Mouse (Mus musculus) kidney, adult 2 months (tissue): ENCODE data around the gene Myo7a. TPM values are rescaled to one million over a fixed set of nuclear protein-coding genes. Genes with fewer than 3 reads are reported as not detected.

Experiments used
- DNase-seq: peaks from one replicate; pipeline ENCODE4 v3.0.0; 2021
- H3K27ac ChIP-seq: fragments of 200-500 bp; 2 replicates; pipeline ENCODE4 v1.5.1; 2012; ENCODE audit warnings: low read depth, low read length, control low read depth, inconsistent platforms; ENCODE audit not compliant: insufficient read depth
- H3K27me3 ChIP-seq: fragments of 200-500 bp; replicated peaks from 2 replicates; pipeline ENCODE4 v1.6.1; 2012; ENCODE audit warnings: mild to moderate bottlenecking, moderate library complexity, low read length, inconsistent platforms; ENCODE audit not compliant: control insufficient read depth, insufficient read depth
- H3K36me3 ChIP-seq: fragments of 200-500 bp; 2 replicates; pipeline ENCODE4 v1.6.1; 2012; ENCODE audit warnings: mild to moderate bottlenecking, moderate library complexity, low read length, inconsistent platforms; ENCODE audit not compliant: control insufficient read depth, insufficient read depth
- H3K4me1 ChIP-seq: fragments of 200-500 bp; 2 replicates; pipeline ENCODE4 v1.6.1; 2011; ENCODE audit warnings: low read length; ENCODE audit not compliant: control insufficient read depth, insufficient read depth
- H3K4me3 ChIP-seq: fragments of 200-500 bp; 2 replicates; pipeline ENCODE4 v1.5.1; 2011; ENCODE audit warnings: mild to moderate bottlenecking, low read depth, low read length, control low read depth; ENCODE audit not compliant: insufficient read depth
- CTCF ChIP-seq: fragments of 200-500 bp; conservative IDR thresholded peaks from 2 replicates; pipeline ENCODE4 v1.5.1; 2011; ENCODE audit warnings: low read depth, mild to moderate bottlenecking, control low read depth, low read length, moderate library complexity, mixed read lengths; ENCODE audit not compliant: insufficient read depth, insufficient read length
- POLR2A ChIP-seq: fragments of 200-500 bp; IDR thresholded peaks from one replicate; pipeline ENCODE4 v1.6.1; 2011; ENCODE audit warnings: low read depth, low read length, control low read depth
- WGBS: fragments of 180-500 bp; shearing (Covaris S2); methylation state at CpG from one replicate; pipeline ENCODE4 v1.1.7; 2018; 5-methylcytosine and 5-hydroxymethylcytosine counted together
- polyA plus RNA-seq: library from polyadenylated mRNA; depleted of rRNA; stranded (reverse); fragments of >200 nt; gene quantifications from 2 replicates; pipeline ENCODE4 v1.2.3, GENCODE M21; 2012

Myo7a gene
- polyA plus RNA-seq, 1 experiment: 24.6 TPM

DNA sequence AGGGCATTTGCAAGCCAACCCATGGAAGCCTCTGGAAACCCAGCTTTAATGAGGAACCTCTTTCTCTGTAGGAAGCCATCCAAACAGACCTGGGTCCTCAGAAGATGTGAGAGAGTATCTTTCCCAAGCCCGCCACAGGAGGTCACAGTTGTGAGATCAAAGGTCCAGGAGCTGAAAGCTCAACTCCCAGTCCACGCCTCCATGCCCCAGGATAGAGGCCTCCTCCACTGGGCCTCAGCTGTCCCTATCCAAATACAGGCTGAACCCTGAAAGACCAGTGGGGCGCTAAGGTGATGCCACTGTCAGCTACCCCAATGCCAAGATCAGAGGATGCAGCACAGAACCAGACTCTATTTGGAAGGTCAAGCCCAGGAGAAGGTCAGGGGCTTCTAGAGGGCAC, 23.3 kb upstream of the Myo7a start:
- H3K36me3 ChIP-seq: no peaks in the 10 kb centered on the region
- TF ChIP-seq CTCF (no peak), POLR2A (no peak)
- peaks cover 11% of the 10 kb centered on the region for H3K4me1 ChIP-seq
- DNase-seq: peak; percentile 48
- H3K4me3 ChIP-seq: no peak overlapping the region
- no peaks in the 10 kb centered on the region for H3K27me3 ChIP-seq
- no peak overlapping the region for H3K27ac ChIP-seq
- 59% methylated on average over 3 of the region's 3 CpGs for WGBS

DNA sequence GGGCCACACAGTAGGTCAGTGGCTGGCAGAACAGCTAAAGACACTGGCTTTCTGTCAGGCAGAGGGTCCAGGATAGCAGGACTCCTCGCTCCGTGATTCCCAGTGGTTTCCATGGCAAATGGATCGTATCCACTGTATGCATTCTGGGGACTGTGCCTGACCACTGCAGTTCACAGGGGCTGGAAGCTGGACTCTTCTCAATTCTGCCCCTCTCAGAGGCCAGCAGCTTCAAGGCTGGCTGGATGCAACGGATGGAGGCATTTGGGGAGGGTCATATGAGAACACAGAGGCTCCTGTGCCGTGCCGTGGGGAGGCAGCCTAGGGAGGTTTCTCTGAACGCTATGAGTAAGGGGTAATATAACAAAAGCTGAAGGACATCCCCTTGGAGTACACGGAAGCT, 22.9 kb upstream of the Myo7a start:
- H3K36me3 ChIP-seq: no peaks in the 10 kb centered on the region
- H3K4me1 ChIP-seq: peaks cover 8% of the 10 kb centered on the region
- DNase-seq: no peak
- TF ChIP-seq POLR2A (no peak), CTCF (no peak)
- no peak overlapping the region for H3K4me3 ChIP-seq
- H3K27ac ChIP-seq: no peak overlapping the region
- WGBS: 72% methylated on average over 8 of the region's 8 CpGs
- H3K27me3 ChIP-seq: no peaks in the 10 kb centered on the region

DNA sequence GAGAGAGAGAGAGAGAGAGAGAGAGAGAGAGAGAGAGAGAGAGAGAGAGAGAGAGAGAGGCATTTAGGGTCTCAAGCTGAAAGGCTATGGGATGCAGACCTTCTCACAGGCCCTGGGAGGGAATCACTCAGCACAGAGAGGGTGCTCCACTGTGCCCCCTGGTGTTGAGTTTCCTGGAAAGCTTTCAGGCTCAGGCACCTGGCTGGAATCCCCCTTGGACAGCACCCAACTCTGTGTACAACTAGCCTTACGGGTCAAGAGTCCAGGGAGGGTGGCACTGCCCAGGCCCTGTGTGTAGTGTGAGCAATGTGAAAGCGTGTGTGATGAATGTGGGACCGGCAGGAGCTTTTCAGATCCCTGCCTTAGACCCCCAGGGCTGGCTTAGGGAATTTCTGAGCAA, 21.9 kb upstream of the Myo7a start:
- no peaks in the 10 kb centered on the region for H3K27me3 ChIP-seq
- peaks cover 7% of the 10 kb centered on the region for H3K4me1 ChIP-seq
- H3K4me3 ChIP-seq: no peak overlapping the region
- H3K36me3 ChIP-seq: no peaks in the 10 kb centered on the region
- 35% methylated on average over 3 of the region's 3 CpGs for WGBS
- DNase-seq: peak; percentile 90
- H3K27ac ChIP-seq: no peak overlapping the region
- peak; percentile 67 for TF ChIP-seq CTCF
- no peak for TF ChIP-seq POLR2A

DNA sequence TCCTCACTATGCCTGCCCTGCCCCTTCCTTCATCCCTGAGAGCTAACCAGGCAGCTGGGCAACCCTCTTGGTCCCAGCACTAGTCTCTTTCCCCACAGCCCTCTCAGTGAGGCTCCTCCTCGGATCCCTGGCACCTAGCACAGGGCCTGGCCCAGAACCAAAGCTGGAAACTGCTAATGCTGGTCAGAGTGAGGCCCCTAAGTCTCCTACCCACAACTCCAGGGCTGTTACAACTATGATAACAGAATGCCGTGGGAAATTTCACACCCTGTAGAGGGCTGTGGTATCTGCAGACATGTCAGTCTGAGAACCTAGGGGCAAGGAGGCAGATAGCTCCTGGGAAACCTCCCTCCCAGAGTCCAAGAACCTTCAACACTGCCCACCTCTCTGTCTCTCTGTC, 21.3 kb upstream of the Myo7a start:
- DNase-seq: no peak
- 52% methylated on average over 2 of the region's 2 CpGs for WGBS

DNA sequence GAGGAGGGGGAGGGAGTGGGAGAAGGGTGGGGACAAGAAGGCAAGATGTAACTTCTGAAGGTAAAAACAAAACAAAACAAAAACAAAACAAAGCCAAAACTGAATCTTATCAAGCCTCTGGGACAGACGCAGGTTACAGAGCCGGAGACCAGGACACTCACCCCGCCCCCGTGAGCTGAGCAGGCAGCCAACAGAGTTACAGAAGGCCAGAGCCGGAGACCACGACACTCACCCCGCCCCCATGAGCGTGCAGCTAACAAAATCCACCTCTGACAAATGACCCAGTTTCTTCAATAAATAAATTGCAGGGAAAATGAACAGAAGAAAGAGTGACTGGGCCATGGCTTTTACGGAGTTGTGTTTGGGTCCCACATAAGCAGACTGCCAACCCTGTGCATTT, 19.9 kb upstream of the Myo7a start:
- Histone ChIP-seq H3K27me3 (no peaks in the 10 kb centered on the region), H3K4me1 (peaks cover 7% of the 10 kb centered on the region), H3K4me3 (no peak overlapping the region), H3K27ac (no peak overlapping the region), H3K36me3 (no peaks in the 10 kb centered on the region)
- WGBS: 54% methylated on average over 9 of the region's 9 CpGs
- TF ChIP-seq POLR2A: no peak
- no peak for TF ChIP-seq CTCF
- no peak for DNase-seq

More for the DNA sequence above, 21.3 kb upstream of the Myo7a start:
- Histone ChIP-seq H3K4me1 (peaks cover 7% of the 10 kb centered on the region), H3K27me3 (no peaks in the 10 kb centered on the region), H3K27ac (no peak overlapping the region), H3K36me3 (no peaks in the 10 kb centered on the region), H3K4me3 (no peak overlapping the region)
- TF ChIP-seq CTCF: no peak
- no peak for TF ChIP-seq POLR2A

DNA sequence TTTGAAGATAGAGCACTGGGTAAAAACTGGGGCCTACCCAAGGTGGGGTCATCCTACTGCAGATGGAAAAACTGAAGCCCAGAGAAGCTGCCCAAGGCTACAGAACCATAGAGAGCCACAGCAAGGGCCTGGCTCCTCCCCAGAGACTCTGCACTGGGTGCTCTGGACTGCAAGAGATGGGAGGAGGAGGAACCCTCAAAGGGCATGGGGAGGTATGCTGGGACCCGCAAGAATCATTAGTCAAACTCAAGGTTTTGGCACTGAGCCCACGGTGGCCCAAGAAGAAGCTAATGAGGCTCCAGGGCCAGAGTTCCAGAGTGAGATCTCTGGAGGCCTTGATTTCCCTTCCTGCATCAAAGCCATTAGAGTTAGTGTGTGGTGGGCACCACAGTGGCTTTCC, 18.7 kb upstream of the Myo7a start:
- peaks cover 7% of the 10 kb centered on the region for H3K4me1 ChIP-seq
- no peaks in the 10 kb centered on the region for H3K36me3 ChIP-seq
- 37% methylated on average over 2 of the region's 2 CpGs for WGBS
- no peak overlapping the region for H3K27ac ChIP-seq
- H3K4me3 ChIP-seq: no peak overlapping the region
- no peak for TF ChIP-seq CTCF
- TF ChIP-seq POLR2A: no peak
- no peaks in the 10 kb centered on the region for H3K27me3 ChIP-seq
- DNase-seq: no peak

DNA sequence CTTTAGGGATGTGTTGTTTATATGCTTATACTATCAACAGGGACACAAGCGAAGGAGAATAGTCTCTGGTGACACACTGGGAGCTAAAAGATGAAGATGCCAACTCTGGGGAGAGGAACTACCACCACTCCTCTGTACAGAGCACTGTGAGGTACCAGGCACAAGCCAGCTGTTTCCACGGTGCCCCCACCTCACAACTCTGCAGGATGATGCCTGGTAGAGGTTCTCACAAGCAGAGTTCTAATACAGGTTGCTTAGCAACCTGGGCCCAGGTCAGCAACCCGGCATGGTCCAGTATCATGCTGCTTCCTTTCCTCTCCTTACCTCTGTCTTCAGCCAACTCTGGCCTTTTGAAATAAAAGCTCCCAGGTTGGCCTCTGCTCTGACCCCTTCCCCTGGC, 18.3 kb upstream of the Myo7a start:
- TF ChIP-seq CTCF (no peak), POLR2A (no peak)
- no peak overlapping the region for H3K27ac ChIP-seq
- no peaks in the 10 kb centered on the region for H3K36me3 ChIP-seq
- H3K27me3 ChIP-seq: no peaks in the 10 kb centered on the region
- no peak overlapping the region for H3K4me3 ChIP-seq
- 63% methylated on average over 3 of the region's 3 CpGs for WGBS
- no peak for DNase-seq
- peaks cover 7% of the 10 kb centered on the region for H3K4me1 ChIP-seq

DNA sequence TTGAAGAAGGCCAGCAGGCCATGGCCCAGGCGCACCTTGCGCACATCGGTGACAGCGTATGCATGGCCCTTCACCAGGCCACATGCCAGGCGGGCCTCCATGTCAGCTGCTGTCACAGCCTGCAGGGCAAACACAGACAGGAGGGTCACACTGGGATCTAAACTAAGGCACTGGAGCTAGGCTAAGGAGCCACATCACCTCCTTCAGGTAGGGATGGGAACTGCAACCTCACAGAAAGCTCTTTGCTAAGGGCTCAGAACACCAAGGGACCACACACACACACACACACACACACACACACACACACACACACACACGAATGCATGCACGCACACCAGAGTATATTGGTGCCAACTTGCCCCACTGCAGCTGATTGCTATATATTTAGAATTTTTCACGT, 12.4 kb upstream of the Myo7a start:
- 96% methylated on average over 8 of the region's 8 CpGs for WGBS
- Histone ChIP-seq H3K4me3 (no peak overlapping the region), H3K4me1 (no peaks in the 10 kb centered on the region), H3K36me3 (no peaks in the 10 kb centered on the region), H3K27ac (no peak overlapping the region), H3K27me3 (no peaks in the 10 kb centered on the region)
- no peak for DNase-seq
- TF ChIP-seq POLR2A: no peak
- peak; percentile 31 for TF ChIP-seq CTCF

DNA sequence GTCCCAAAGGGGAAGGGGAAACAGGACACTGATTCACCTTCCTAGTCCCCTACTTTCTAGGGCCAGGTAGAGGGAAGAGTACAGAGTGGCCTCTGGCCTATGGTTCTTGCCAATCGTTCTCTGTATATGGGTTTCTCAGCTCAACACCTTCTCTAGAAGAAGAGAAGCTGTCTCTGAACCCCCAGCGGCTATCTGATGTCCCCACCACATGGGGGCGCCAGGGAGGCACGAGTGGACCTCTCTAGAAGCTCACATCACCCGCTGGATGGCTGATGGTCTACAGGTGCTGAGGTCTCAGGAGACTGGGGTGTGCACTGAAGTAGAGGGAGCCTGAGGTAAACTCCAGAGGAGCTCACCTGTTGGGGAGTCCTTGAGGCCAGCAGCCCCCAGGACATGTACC, 6.1 kb upstream of the Myo7a start:
- DNase-seq: peak; percentile 50
- TF ChIP-seq CTCF (peak; percentile 64), POLR2A (no peak)
- WGBS: 38% methylated on average over 5 of the region's 5 CpGs
- H3K4me3 ChIP-seq: no peak overlapping the region
- H3K27me3 ChIP-seq: no peaks in the 10 kb centered on the region
- H3K4me1 ChIP-seq: no peaks in the 10 kb centered on the region
- no peak overlapping the region for H3K27ac ChIP-seq
- H3K36me3 ChIP-seq: no peaks in the 10 kb centered on the region
